Mouse (Mus musculus) c-Kit-positive CD71-negative TER-119-negative erythroid progenitor cells, embryonic 14.5 days (primary cell): ENCODE results near the gene Cpa2.

Experiments
- DNase-seq: peaks from one replicate; pipeline ENCODE4 v3.0.0-alpha.2; 2013; ENCODE audit warnings: low read depth

The Cpa2 gene

DNA sequence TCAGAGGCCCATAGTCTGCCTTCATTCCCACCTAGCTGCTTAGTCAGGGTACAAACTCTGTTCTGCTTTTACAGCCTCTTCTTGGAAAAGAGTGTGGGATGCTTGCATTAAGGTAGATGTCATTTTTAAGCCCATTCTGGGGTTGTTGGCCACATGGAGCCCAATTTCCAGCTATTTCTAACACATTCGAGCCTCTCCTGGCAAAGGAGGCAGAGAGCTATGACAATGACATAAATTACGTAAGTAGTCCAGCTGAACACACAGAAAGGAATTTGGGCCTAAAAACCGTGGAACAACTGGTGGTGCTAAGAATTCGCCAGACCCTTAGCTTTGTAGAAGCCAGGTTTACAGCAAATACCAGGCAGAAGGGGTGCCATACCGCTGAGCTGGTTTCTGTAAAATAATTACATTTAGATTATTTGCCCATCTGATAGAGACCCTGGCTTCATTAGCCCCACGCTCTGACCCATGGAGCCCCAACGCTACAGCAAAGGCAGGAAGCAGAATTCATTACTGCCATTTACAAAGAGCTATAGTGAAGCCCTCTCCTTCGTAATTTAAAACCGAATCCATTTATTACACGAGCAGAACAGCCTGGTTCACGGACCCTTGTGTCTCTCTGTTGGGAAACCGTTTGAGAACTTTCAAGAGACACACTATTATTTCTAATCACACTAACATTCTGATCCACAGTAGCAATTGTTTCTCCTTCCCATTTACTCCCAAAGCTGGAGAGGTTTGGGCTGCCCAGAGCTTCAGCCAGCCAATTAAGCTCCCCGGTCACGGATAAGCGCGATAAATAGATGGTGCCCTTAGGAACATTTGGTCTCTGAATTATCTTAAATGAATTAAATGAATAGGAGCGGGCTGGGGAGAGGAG lies 38.8 kb downstream of the Cpa2 start:
- no peak for DNase-seq

DNA sequence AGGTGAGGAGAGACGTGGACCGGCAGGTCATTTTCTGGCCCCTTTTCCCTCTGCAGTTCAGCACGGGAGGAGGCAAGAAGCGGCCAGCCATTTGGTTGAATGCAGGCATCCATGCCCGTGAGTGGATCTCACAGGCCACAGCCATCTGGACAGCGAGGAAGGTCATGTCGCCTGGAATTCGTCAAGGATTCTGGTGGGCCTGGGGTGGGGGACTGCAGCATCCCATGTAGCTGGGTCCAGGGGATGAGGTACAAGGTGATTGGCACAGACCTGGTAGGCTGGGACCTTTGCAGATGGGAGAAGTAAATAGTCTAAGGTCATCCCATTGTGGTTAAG lies 39.4 kb downstream of the Cpa2 start:
- no peak for DNase-seq

DNA sequence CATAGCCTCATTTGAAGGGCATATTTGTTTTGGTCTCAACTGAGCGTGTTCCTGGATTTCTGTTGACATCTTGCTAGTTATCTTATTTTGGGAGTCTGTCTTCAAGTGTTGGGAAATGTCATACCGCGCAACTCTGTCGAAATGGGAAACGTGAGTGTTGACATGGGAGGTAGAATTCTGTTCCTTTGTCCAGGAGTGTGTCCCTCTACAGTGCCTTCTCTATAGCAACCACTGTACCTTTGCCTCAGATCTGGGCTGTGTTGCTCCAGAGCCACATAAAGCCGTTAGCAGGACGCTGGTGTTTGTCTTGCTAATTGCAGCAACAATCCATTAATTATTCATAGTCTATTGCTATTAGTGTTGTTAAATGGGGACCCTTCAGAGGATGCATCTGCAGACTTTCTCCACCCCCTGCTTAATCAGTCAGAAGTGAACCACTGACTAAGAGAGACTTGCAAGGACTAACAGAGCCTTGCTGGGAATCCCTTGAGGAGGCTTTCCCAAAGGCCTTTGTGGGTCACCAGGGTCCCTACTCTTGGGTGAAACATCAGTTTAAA lies 45.6 kb downstream of the Cpa2 start:
- DNase-seq: no peak

DNA sequence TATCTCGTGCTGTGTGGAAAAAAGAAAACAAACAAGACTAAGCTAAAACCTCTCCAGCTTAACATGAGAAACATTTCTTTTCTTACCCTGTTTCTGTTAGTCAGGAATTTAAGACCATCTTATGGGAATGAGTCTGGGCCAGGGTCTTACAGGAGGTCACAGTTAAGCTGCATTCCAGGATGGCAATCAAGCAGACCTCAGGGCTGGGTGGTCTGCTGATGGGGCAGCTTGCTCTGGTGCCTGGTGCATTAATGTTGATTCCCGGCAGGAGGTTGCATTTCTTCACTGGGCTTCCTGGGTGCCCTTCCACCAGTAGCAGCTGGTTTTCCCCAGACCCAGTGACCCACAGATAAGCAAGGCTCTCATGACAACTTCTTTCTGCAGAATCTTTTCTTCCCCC lies 48.4 kb downstream of the Cpa2 start:
- no peak for DNase-seq

DNA sequence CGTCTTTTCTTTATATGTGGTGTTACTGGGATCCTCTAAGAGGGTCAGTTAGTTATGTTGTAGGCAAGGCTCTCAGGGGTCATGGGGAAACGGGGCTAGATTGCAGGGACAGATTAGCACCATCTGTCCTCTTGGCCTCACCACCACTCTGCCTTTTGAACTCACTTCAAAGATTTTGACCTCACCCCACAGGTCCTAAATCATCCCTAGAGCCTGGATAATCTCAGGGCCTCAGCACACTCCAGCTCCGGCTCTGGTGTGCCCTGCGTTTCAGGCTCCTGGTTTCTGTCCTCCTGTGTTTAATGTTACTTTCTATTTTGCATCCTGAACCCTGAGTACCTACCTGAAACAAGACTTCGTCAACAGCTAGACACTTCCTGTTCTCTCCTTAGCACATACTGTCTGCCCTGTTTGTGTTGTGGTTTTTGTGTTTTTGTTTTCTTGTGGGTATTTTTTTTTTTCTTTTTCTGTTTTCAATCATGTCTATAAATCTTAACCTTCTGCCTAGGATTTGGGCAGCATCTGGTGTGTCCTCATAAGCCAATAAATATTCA lies 50.5 kb downstream of the Cpa2 start:
- DNase-seq: no peak

DNA sequence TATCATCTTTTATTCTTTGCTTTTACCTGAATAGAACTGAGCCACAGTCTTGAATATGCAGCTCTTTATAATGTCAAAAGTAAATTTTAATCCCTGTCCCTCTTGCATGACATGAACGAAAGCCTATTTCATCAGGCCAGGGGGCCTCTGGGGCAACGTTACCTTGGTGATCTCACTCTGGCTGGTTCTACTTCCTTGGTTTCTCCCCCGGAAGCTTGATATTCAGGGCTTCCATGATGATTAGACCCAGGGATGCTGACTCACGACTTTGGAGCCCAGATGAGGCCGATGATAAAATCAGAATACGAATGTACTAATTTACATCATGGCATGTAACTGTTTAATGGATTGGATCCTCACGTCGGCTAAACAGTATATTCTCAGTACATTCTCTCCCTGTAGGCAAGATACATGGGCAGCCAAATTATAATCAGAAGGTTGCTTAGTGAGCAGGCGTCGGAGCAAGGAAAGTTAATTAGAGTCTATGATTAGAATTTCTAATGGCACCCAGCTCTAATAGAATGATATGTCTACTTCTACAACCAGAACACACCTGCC lies 51.1 kb downstream of the Cpa2 start:
- DNase-seq: no peak

DNA sequence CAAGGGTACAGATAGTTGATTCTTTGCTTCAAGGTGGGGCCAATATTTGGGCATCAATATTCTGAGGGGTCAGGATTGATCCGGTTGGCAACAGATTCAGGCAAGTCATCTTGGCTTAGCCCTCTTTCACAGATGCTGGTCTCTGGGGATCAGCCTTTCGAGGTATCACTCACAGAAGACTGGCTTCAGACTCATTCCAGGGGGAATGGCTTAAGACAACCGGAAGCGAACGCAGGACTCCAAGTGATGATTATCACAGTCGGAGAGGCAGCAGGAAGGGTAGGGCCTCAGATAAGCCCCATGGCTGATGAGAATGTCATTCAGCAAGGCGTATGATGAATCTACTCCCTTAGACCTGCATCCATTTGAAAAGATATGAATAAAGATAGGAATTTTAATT lies 53.0 kb downstream of the Cpa2 start:
- no peak for DNase-seq

DNA sequence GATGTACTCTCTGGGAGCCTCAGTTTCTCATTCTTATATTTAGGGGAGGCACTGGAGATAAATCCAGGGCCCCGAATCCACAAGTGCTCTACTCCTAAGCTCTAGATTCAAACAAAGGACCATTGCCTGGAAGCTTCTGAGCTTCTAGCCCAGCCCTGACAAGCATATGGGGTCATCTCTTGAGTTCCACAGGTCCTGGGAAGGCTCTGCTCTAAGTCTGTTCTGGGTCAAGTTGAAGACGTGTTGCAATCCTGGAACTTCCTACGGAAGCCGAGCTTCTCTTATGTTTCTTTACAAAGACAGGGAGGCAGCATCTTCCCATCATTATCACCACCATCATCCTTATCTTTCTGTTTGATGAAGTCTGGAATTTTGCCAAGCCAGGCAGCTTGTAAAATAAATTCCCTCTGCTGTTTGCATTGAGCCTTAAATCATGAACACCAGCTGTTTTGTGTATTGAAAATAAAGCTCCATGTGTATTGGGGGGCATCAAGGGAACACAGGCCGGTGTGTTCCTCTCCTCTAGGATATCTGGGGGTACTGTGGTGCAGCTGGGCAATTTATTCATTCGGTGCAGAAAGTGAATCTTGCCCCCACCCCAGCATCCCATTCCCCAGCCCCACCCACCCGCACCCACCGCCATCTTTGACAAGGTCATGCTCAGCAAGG lies 55.0 kb downstream of the Cpa2 start:
- DNase-seq: no peak

DNA sequence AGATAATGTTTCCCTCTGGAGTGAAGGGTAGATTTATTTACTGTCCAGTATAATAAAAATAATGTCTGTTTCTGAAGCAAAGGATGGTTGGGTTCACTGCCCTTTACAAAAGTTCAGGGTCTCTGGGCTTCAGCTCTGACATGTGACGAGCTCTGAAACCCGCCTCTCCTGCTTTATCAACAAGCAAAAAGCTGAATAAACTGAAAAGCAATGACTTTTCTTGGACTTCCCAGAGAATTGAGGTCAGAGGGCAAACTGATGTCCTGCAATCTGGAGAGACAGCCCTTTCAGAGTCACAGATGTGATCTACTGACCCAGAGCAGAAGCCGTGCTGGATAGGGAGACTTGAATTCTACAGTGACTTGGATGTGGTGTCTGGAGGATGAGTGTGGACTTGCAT lies 58.7 kb downstream of the Cpa2 start:
- no peak for DNase-seq

DNA sequence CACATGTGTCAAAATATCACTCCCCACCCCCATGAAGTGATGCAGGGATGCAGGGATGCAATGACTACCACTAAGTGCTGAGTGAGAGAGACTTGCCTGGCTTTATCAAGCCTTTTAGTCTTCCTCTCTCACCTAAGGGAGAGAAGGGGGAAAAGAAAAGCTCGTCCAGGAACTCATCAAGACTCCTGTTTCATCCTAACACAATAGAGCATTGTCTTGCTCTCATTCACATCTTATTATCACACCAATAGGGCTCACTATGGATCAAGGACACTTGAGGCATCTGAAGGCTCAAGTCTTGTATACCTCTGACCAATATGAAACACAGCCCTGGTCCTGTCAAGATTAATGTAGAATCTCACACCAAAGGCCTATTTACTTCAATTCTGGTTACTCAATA lies 59.6 kb downstream of the Cpa2 start:
- DNase-seq: no peak

DNA sequence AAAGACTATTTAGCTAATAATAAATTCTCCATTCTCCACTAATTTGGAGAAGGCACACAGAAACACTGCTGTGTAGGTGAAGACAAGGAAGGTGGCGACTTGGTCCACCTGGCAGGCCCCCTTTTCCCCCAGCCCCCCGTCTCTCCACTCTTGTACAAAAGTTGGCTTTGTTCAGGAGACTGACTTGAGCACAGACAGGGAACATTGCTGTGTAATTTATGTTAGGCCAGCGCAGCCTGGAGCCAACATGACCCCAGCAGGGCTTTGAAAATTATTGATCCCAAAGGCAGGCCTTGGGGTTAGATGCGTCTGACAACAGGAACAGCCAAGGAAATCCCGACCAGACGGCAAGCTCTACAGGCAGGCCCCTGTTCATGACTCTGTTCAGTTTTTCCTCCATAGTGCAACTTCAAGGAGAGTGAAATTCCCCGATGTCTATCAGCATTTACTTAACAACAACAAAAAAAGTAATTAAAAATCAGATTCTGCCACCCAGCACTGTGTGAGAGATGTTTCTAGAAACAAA lies 63.0 kb downstream of the Cpa2 start:
- no peak for DNase-seq

DNA sequence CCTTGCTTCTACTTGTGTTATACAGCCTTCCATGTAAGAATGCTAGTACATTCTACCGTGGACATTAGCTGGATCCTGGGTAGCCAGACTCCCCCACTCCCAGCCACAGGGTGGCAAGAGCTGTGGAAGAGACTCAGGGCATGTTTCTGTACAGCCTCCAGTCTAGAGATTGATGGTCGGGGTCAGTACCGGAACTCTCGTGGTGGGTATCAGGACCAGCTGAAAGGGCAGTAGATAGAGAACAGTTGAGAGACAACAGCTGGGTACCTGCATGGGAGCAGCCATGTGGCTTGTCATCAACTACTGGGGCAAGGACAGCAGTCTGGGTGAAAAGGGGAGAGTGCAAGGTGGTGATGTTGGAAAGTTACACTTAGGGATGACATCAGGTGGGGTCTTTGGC lies 63.7 kb downstream of the Cpa2 start:
- DNase-seq: no peak

DNA sequence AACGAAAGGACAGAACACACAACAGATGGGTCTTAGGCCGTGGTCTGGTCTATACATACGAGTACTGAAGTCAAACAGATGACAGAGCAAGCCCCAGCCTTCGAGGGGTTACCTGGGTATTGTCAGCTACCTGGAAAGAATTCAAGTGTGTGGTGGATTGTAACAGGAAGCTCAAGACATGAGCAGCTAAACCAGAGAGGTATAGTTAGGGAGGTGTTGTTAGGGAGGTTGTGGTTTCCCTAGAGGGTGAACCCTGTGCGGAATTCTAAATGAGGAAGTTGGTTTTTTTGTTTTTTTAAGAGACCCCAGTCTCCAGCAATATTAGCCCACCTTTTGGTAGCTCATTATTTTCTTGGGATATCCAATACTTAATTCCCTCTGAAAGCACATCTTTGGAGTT lies 64.3 kb downstream of the Cpa2 start:
- DNase-seq: no peak

DNA sequence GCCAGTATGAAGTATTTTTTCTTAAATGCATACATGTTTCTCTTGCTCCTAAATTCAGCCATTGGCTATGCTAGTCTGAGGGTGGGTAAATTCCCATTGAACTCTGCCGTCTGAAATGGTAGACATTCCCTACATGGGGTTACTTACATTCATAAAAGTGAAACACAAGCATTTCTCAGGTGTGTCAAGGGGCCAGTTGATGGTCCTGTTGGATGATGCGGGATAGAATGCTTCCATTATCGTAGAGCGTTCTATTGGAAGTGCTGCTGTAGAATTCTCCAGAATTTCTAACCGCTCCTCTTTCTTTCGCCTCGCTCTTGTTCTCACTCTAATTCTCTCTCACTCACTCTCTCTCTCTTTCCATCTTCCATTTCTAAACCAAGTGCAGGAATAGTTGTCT lies 69.3 kb downstream of the Cpa2 start, which contains the start of gene Cpa5:
TSS of gene Cpa5 (plus strand) at position 301 of the 400 bp plus-strand sequence.
- no peak for DNase-seq

DNA sequence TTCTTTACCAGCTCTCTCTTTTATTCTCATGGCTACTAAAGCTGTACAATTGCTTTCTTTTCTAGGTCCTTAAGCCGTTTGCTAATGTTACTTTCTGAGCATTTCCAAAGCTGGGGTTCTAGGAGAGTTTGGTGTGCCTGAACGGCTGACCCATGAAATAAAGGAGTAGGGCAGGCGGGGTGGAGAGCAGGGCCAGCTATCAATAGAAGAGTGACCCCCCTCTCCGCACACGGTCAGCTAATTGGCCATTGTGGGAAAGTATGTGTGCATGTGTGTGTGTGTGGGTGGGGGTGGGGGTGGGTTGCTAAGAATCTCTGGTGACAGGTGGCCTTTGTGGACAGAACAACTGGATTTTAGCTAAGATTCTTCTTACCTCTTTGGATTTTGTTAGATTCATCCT lies 69.8 kb downstream of the Cpa2 start:
- no peak for DNase-seq
